Mouse (Mus musculus) embryonic facial prominence, embryonic 11.5 days (tissue): ENCODE results near the gene Tusc2. TPM values are rescaled to one million over a fixed set of nuclear protein-coding genes. Genes with fewer than 3 reads are reported as not detected.

Experiments
- ATAC-seq: fragments of 200-750 bp; cut with Nextera tagmentation; replicated peaks from 2 replicates; pipeline ENCODE4 v1.8.0; 2017; ENCODE audit warnings: low read depth; ENCODE audit not compliant: insufficient number of reproducible peaks, low FRiP score, low TSS enrichment
- DNase-seq: peaks from one replicate; pipeline ENCODE4 v3.0.0-alpha.2; 2015; ENCODE audit warnings: low spot score
- H3K27ac ChIP-seq: fragments of 300-500 bp; sonication (generic); replicated peaks from 2 replicates; pipeline ENCODE4 v1.5.1; 2014; ENCODE audit warnings: mild to moderate bottlenecking, low read depth, low read length, control low read depth
- H3K27me3 ChIP-seq: fragments of 300-500 bp; sonication (generic); 2 replicates; pipeline ENCODE4 v1.6.1; 2014; ENCODE audit warnings: mild to moderate bottlenecking, low read length, moderate library complexity, mixed read lengths; ENCODE audit not compliant: control insufficient read depth, insufficient read depth
- H3K36me3 ChIP-seq: fragments of 300-500 bp; sonication (generic); replicated peaks from 2 replicates; pipeline ENCODE4 v1.6.1; 2014; ENCODE audit warnings: low read depth, mild to moderate bottlenecking, low read length, moderate library complexity, mixed read lengths; ENCODE audit not compliant: control insufficient read depth, insufficient read depth
- H3K4me1 ChIP-seq: fragments of 300-500 bp; sonication (generic); 2 replicates; pipeline ENCODE4 v1.6.1; 2014; ENCODE audit warnings: low read length, mixed read lengths; ENCODE audit not compliant: control insufficient read depth, insufficient read depth
- H3K4me2 ChIP-seq: fragments of 300-500 bp; sonication (generic); 2 replicates; pipeline ENCODE4 v1.6.1; 2014; ENCODE audit warnings: low read depth, mild to moderate bottlenecking, control low read depth, low read length, moderate library complexity
- H3K4me3 ChIP-seq: fragments of 300-500 bp; sonication (generic); 2 replicates; pipeline ENCODE4 v1.5.1; 2014; ENCODE audit warnings: low read depth, low read length, control low read depth
- H3K9ac ChIP-seq: fragments of 300-500 bp; sonication (generic); replicated peaks from 2 replicates; pipeline ENCODE4 v1.6.1; 2014; ENCODE audit warnings: mild to moderate bottlenecking, control low read depth, low read length
- H3K9me3 ChIP-seq: fragments of 300-500 bp; sonication (generic); replicated peaks from 2 replicates; pipeline ENCODE4 v1.6.1; 2016; ENCODE audit warnings: mild to moderate bottlenecking, low read length, inconsistent platforms, mixed read lengths; ENCODE audit not compliant: control insufficient read depth
- WGBS: fragments of 180-500 bp; shearing (Covaris S2); extraction: QIAGEN DNeasy Blood & Tissue Kit; methylation state at CpG from one replicate; pipeline ENCODE4 v1.1.7; 2014; 5-methylcytosine and 5-hydroxymethylcytosine counted together
- polyA plus RNA-seq: library from polyadenylated mRNA; unstranded; fragments of >200 nt; fragmentation: Nextera tagmentation; extraction: Ambion mirVana; gene quantifications from 2 replicates; pipeline ENCODE4 v1.2.1, GENCODE M21; 2014

Gene Tusc2
- polyA plus RNA-seq, 1 experiment from 2014 or later: 68.5 TPM

- Histone ChIP-seq H3K9ac (peak within 1 kb of the TSS; percentile 22), H3K4me1 (peaks cover 3% of the 10 kb centered on the region), H3K4me2 (peak within 1 kb of the TSS; percentile 56), H3K4me3 (peak within 1 kb of the TSS; percentile 45), H3K27ac (no peak within 1 kb of the TSS), H3K27me3 (no peaks in the 10 kb centered on the region), H3K9me3 (no peaks in the 10 kb centered on the region), H3K36me3 (peaks cover 5% of the 10 kb centered on the region)
- ATAC-seq: peak; percentile 95
- 14% methylated on average over 46 of the region's 46 CpGs for WGBS
- peak; percentile 100 for DNase-seq
These were observed 24.1 kb downstream of the Tusc2 start, which contains the start of gene Ifrd2 for GRCm38 (mm10) chr9:107586974-107587832. Ifrd2 (plus strand) TSS chr9:107587642.

GRCm38 (mm10) chr9:107587833-107588639 is 25.0 kb downstream of the Tusc2 start:
- WGBS: 5% methylated on average over 33 of the region's 33 CpGs
- no peaks in the 10 kb centered on the region for H3K27me3 ChIP-seq
- DNase-seq (peak; percentile 64), ATAC-seq (no peak)
- no peak overlapping the region for H3K27ac ChIP-seq
- H3K9me3 ChIP-seq: no peaks in the 10 kb centered on the region
- peaks cover 3% of the 10 kb centered on the region for H3K4me1 ChIP-seq
- H3K9ac ChIP-seq: peak overlapping the region; percentile 22
- H3K36me3 ChIP-seq: peaks cover 8% of the 10 kb centered on the region
- peak overlapping the region; percentile 45 for H3K4me3 ChIP-seq
- H3K4me2 ChIP-seq: peak overlapping the region; percentile 56

- Histone ChIP-seq H3K36me3 (peaks cover 11% of the 10 kb centered on the region), H3K27ac (no peak overlapping the region), H3K4me2 (no peak overlapping the region), H3K9me3 (no peaks in the 10 kb centered on the region), H3K4me1 (peaks cover 3% of the 10 kb centered on the region), H3K27me3 (no peaks in the 10 kb centered on the region), H3K4me3 (no peak overlapping the region), H3K9ac (no peak overlapping the region)
- ATAC-seq (no peak), DNase-seq (no peak)
- WGBS: 90% methylated on average over 25 of the region's 25 CpGs
These were observed 27.2 kb downstream of the Tusc2 start for GRCm38 (mm10) chr9:107590058-107590772.

GRCm38 (mm10) chr9:107590773-107591060 is 27.7 kb downstream of the Tusc2 start:
- Histone ChIP-seq H3K9me3 (no peaks in the 10 kb centered on the region), H3K36me3 (peaks cover 11% of the 10 kb centered on the region), H3K9ac (no peak overlapping the region), H3K4me2 (no peak overlapping the region), H3K4me1 (peaks cover 3% of the 10 kb centered on the region), H3K27ac (no peak overlapping the region), H3K4me3 (no peak overlapping the region), H3K27me3 (no peaks in the 10 kb centered on the region)
- ATAC-seq (no peak), DNase-seq (no peak)
- WGBS: 99% methylated on average over 6 of the region's 6 CpGs

GRCm38 (mm10) chr9:107593101-107593976 is 30.3 kb downstream of the Tusc2 start:
- DNase-seq (no peak), ATAC-seq (no peak)
- Histone ChIP-seq H3K4me2 (no peak overlapping the region), H3K9me3 (no peaks in the 10 kb centered on the region), H3K4me1 (peaks cover 1% of the 10 kb centered on the region), H3K27ac (no peak overlapping the region), H3K36me3 (peaks cover 11% of the 10 kb centered on the region), H3K27me3 (no peaks in the 10 kb centered on the region), H3K4me3 (no peak overlapping the region), H3K9ac (no peak overlapping the region)
- WGBS: 83% methylated on average over 11 of the region's 11 CpGs

GRCm38 (mm10) chr9:107594281-107595062 is 31.4 kb downstream of the Tusc2 start:
- H3K4me2 ChIP-seq: no peak overlapping the region
- no peak for DNase-seq
- no peaks in the 10 kb centered on the region for H3K4me1 ChIP-seq
- no peak overlapping the region for H3K9ac ChIP-seq
- H3K27me3 ChIP-seq: no peaks in the 10 kb centered on the region
- H3K9me3 ChIP-seq: no peaks in the 10 kb centered on the region
- H3K4me3 ChIP-seq: no peak overlapping the region
- H3K36me3 ChIP-seq: peaks cover 11% of the 10 kb centered on the region
- 78% methylated on average over 8 of the region's 8 CpGs for WGBS
- H3K27ac ChIP-seq: no peak overlapping the region
- no peak for ATAC-seq
